Mouse (Mus musculus): ENCODE results near the gene Gm48551.

The Gm48551 gene

GRCm38 (mm10) chr10:81384605-81384982 is 328 bp downstream of the Gm48551 start:
- no peak for DNase-seq

GRCm38 (mm10) chr10:81385603-81386306 is 1.5 kb downstream of the Gm48551 start:
- DNase-seq, result no peak

GRCm38 (mm10) chr10:81387716-81388115 is 3.5 kb downstream of the Gm48551 start:
- DNase-seq, result no peak

- DNase-seq, result no peak
Observed at GRCm38 (mm10) chr10:81388505-81389055, 4.3 kb downstream of the Gm48551 start, which contains the start of gene Gm48552. Gene Gm48552, plus strand, starts transcription at chr10:81389005.

GRCm38 (mm10) chr10:81389373-81389772 is 5.1 kb downstream of the Gm48551 start:
- DNase-seq, result peak in 1 of 2 experiments; percentile 36

- DNase-seq, result peak; percentile 84 to 85
Observed at GRCm38 (mm10) chr10:81389801-81390677, 5.8 kb downstream of the Gm48551 start.

- no peak for DNase-seq
Observed at GRCm38 (mm10) chr10:81390678-81390965, 6.4 kb downstream of the Gm48551 start.

GRCm38 (mm10) chr10:81392270-81392669 is 8.0 kb downstream of the Gm48551 start:
- DNase-seq, result no peak

DNA sequence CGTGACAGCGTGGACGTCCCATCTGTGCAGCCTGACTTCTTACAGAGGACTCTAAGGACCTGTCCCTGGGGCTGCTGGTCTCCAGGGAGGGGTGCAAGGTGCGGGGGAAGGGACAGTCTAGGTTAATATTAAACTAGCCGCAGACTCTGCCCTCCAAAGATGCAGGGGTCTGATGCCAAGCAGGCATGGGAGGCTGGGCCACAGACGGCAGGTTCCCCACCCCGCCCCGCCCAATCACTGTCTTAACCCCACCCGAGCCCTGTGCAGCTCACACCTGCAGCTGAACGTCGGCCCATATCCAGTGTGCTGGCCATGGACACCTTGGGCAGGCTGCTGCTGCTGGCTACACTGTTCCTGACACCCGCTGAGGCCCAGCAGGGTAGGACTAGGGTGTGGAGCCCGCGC is 8.5 kb downstream of the Gm48551 start, which contains the start of gene Smim24:
Smim24 (plus strand) TSS at position 271 of the 405 bp plus-strand sequence.
- no peak for DNase-seq

DNA sequence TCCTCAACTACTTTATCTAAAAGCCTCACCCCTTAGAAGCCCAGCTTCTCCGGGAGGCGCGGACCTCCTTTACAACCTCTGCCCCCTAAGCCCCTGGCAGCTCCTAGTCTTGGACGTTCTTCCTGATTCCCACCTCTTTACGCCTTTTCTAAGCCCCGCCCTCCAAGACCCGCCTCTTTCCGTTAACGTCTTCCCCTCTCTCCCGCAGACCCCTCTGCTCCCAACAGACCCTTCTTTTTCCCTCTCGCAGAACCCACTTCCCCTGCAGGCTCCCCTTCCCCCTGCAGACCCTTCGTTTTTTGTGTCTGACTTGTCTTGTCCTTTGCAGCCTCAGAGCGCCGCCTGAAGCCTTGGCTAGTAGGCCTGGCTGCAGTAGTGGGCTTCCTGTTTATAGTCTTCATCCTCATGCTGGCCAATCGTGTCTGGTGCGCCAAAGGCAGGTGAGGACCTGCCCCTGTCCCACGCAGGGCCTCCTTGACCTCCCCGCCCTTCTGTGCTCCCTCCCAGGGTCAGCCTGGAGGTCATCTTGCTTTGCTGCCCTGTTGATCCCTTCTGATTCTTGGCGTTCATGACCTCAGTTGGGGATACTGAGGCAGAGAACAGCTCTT is 9.3 kb downstream of the Gm48551 start:
- DNase-seq, result no peak

- DNase-seq, result peak; percentile 77 to 86
Observed at GRCm38 (mm10) chr10:81395127-81395526, 10.9 kb downstream of the Gm48551 start.

DNA sequence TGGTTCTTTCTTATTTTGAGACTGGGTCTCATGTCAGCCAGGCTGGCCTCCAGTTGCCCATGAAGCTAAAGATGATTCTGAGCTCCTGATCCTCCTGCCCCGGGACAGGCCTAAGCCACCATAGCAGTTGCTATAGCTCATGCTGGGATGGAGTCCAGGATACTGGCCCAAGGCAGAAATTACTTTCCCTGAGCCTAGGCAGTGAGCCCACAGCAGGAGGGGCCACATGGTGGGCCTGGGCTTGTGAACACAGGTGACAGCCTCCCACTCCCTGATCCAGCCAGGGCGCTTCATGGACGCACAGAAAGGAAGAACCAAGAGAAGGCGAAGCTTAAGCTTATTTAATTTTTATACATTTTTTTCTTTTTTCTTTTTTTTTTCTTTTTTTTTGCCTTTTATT is 11.6 kb downstream of the Gm48551 start:
- DNase-seq, result peak; percentile 33 to 58

GRCm38 (mm10) chr10:81396749-81397148 is 12.5 kb downstream of the Gm48551 start:
- peak; percentile 37 to 40 for DNase-seq

DNA sequence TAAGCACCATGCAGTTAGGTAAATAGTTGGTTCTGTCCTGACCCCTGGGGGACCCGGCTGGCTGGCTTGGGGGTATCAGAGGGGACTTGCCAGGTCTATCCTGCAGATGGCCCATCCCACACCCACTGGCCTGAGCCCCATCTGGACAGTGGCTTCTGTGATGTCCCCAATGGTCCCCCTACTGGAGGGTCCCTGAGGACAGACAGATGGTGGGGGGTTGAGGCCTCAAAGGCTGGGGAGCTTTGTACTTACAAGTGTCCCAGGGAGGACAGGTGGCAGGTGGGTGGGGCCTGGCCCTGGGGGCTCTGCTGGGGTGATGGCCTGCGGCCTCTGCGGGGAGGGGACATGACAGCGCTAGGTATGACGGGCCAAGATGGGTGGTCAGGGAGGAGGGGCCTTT is 15.0 kb downstream of the Gm48551 start:
- DNase-seq, result peak in 1 of 2 experiments; percentile 59

GRCm38 (mm10) chr10:81399798-81400308 is 15.6 kb downstream of the Gm48551 start:
- DNase-seq, result peak in 1 of 2 experiments; percentile 48

GRCm38 (mm10) chr10:81400371-81401204 is 16.3 kb downstream of the Gm48551 start:
- DNase-seq, result peak; percentile 92 to 94

DNA sequence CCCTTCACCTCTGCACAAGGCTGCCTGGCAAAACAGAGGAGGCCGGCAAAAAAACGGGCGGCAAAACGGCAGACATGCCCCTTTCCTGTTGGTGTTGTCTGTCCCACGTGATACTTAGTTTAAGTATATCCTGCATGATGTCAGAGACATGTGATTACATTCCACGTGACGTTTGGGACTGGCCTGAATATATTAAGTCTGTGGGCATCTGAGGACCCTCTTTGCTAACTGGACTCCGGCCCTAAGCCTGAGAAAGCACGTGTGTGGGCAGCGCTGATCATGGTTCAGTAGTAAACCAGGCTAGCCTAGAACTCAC is 16.9 kb downstream of the Gm48551 start:
- DNase-seq, result no peak

GRCm38 (mm10) chr10:81401521-81402226 is 17.4 kb downstream of the Gm48551 start:
- peak; percentile 72 for DNase-seq

DNA sequence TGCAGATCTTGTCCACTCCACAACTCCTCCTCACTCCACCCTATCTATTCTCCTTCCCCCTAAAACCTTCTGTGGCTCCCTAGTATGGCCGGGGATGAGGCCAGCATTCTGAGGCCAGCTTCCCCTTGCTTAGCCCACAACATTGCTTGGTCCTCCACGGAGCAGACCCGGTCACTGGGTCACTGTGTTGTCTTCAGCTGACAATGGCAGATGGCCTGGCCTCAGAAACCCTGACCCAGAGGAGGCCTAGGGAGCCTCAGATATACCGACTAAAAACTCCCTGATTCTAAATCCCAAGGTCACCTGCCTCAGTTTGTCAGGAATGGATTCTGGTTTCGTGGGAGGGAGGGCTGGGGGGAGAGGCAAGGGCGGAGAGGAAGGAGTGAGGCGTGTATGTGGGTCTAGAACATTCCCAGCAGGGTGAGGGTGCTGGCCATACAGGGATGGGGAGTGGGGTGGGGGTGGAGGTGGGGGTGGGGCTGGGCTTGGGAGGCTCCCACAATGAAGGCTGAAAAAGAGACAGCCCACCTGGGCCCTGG is 18.0 kb downstream of the Gm48551 start:
- peak in 1 of 2 experiments; percentile 63 for DNase-seq

GRCm38 (mm10) chr10:81403511-81403910 is 19.2 kb downstream of the Gm48551 start:
- DNase-seq, result no peak

DNA sequence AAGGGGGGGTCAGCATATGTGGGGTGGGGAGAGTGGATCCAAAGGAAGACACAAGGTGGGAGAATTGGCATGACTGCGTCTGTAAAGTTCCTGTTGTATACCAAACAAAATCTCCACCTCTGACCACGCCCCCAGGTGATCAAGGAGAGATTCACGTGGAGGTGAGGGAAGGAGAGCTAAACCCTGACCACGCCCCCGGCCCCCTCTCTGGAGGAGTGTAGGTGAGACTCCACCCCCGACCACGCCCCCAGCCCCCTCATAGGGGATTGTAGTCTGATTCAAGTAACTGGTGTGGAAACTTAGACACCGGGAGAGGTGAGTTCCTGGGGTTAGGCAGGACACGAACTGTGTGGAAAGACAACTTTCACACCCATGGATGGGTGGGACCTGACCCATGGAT is 19.8 kb downstream of the Gm48551 start:
- DNase-seq, result peak in 1 of 2 experiments; percentile 63
